Mouse (Mus musculus) limb, embryonic 10.5 days (tissue): ENCODE data around the gene Scoc. TPM values are rescaled to one million over a fixed set of nuclear protein-coding genes. Genes with fewer than 3 reads are reported as not detected.

Experiments
- DNase-seq: peaks from one replicate; pipeline ENCODE4 v3.0.0-alpha.2; 2017; ENCODE audit warnings: low spot score
- H3K27ac ChIP-seq: fragments of 300-500 bp; sonication (generic); 2 replicates; pipeline ENCODE4 v1.5.1; 2016; ENCODE audit warnings: mild to moderate bottlenecking
- H3K27me3 ChIP-seq: fragments of 300-500 bp; sonication (generic); 2 replicates; pipeline ENCODE4 v1.6.1; 2016; ENCODE audit warnings: low read depth, mild to moderate bottlenecking; ENCODE audit not compliant: poor library complexity, severe bottlenecking
- H3K36me3 ChIP-seq: fragments of 300-500 bp; sonication (generic); 2 replicates; pipeline ENCODE4 v1.6.1; 2016; ENCODE audit warnings: mild to moderate bottlenecking, moderate library complexity
- H3K4me1 ChIP-seq: fragments of 300-500 bp; sonication (generic); 2 replicates; pipeline ENCODE4 v1.6.1; 2016
- H3K4me3 ChIP-seq: fragments of 300-500 bp; sonication (generic); 2 replicates; pipeline ENCODE4 v1.5.1; 2016; ENCODE audit warnings: mild to moderate bottlenecking, moderate library complexity
- H3K9me3 ChIP-seq: fragments of 300-500 bp; sonication (generic); replicated peaks from 2 replicates; pipeline ENCODE4 v1.6.1; 2016; ENCODE audit warnings: mild to moderate bottlenecking
- WGBS: fragments of 180-500 bp; shearing (Covaris S2); methylation state at CpG from one replicate; pipeline ENCODE4 v1.1.7; 2016; 5-methylcytosine and 5-hydroxymethylcytosine counted together
- polyA plus RNA-seq: library from polyadenylated mRNA; unstranded; fragments of >200 nt; fragmentation: Nextera tagmentation; extraction: Ambion mirVana; gene quantifications from 2 replicates; pipeline ENCODE4 v1.2.1, GENCODE M21; 2016

Scoc gene
- polyA plus RNA-seq, 1 experiment from 2014 or later, result 97.0 TPM

- Histone ChIP-seq H3K27me3 (no peaks in the 10 kb centered on the region), H3K4me1 (no peaks in the 10 kb centered on the region), H3K36me3 (no peaks in the 10 kb centered on the region), H3K27ac (no peak overlapping the region), H3K9me3 (no peaks in the 10 kb centered on the region), H3K4me3 (no peak overlapping the region)
- no peak for DNase-seq
- 92% methylated on average over 6 of the region's 6 CpGs for WGBS
Observed at GRCm38 (mm10) chr8:83425202-83425601, 33.0 kb downstream of the Scoc start.

- Histone ChIP-seq H3K4me3 (no peak overlapping the region), H3K36me3 (no peaks in the 10 kb centered on the region), H3K4me1 (no peaks in the 10 kb centered on the region), H3K27ac (no peak overlapping the region), H3K27me3 (no peaks in the 10 kb centered on the region), H3K9me3 (no peaks in the 10 kb centered on the region)
- no peak for DNase-seq
- WGBS, result 76% methylated on average over 13 of the region's 13 CpGs
Observed at GRCm38 (mm10) chr8:83423032-83423825, 35.0 kb downstream of the Scoc start.

GRCm38 (mm10) chr8:83421354-83421753 is 36.8 kb downstream of the Scoc start:
- Histone ChIP-seq H3K27ac (no peak overlapping the region), H3K9me3 (no peaks in the 10 kb centered on the region), H3K4me3 (no peak overlapping the region), H3K36me3 (no peaks in the 10 kb centered on the region), H3K4me1 (no peaks in the 10 kb centered on the region), H3K27me3 (no peaks in the 10 kb centered on the region)
- no peak for DNase-seq
- 96% methylated on average over 1 of the region's 1 CpGs for WGBS

DNA sequence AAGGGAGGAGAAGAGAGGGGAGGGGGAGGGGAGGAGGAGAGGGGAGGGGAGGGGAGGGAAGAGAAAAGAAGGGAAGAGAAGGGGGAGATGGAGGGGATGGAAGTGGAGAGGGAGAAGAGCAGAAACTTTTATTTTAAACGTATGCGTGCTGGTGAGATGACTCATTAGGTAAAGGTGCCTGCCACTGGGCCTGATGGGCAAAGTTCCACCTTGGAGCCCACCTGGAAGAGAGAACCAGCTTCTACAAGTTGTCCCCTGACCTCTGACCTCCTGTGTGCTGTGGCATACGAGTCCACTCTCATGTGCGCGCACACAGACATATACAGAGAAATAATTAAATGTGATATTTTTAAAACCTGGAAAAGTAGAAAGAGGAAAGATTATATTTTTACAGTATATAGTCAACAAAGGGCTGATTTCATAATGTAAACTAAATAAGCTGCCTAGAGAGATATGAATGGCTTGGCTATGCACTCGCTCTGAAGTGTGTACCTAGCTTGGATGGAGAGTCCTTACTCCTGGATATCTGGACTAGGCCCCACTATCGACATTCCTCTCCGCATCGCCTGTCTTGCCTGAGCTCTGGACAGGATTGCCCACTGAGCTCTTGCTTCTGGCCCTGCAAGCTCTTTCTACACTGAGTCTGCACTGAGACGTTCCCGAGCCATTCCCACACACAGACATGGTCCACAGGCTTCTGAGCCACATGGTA is 39.2 kb downstream of the Scoc start:
- Histone ChIP-seq H3K36me3 (no peaks in the 10 kb centered on the region), H3K4me1 (no peaks in the 10 kb centered on the region), H3K27me3 (no peaks in the 10 kb centered on the region), H3K9me3 (no peaks in the 10 kb centered on the region), H3K4me3 (no peak overlapping the region), H3K27ac (no peak overlapping the region)
- DNase-seq, result no peak
- WGBS, result 91% methylated on average over 11 of the region's 11 CpGs

- H3K4me3 ChIP-seq, result no peak overlapping the region
- 85% methylated on average over 6 of the region's 6 CpGs for WGBS
- no peaks in the 10 kb centered on the region for H3K36me3 ChIP-seq
- no peak overlapping the region for H3K27ac ChIP-seq
- DNase-seq, result no peak
- no peaks in the 10 kb centered on the region for H3K4me1 ChIP-seq
- H3K9me3 ChIP-seq, result no peaks in the 10 kb centered on the region
- no peaks in the 10 kb centered on the region for H3K27me3 ChIP-seq
Observed at GRCm38 (mm10) chr8:83417970-83418369, 40.2 kb downstream of the Scoc start.

- WGBS, result 95% methylated on average over 15 of the region's 15 CpGs
- DNase-seq, result peak; percentile 19
- Histone ChIP-seq H3K27ac (no peak overlapping the region), H3K9me3 (no peaks in the 10 kb centered on the region), H3K27me3 (no peaks in the 10 kb centered on the region), H3K36me3 (no peaks in the 10 kb centered on the region), H3K4me1 (no peaks in the 10 kb centered on the region), H3K4me3 (no peak overlapping the region)
Observed at GRCm38 (mm10) chr8:83416878-83417277, 41.3 kb downstream of the Scoc start.

DNA sequence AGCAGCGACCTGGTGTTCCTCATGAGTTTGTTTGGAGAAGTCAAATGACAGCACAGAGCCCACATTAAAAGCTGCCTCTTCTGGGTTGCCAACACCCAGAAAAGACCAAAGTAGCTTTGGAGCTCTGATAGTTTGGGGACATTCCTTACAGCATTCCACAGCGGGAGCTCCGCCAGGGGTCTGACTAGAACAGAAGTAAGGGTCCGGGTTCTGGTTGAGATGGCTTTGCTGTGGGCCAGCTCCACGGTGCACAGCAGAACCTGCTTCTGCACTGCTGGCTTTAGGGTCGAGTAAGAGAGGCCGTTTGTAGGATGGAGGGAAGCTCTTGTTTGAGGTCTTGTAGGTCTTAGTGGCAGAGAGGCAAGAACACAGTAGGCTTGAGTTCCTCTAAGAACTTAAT is 49.7 kb downstream of the Scoc start:
- Histone ChIP-seq H3K4me1 (peaks cover 14% of the 10 kb centered on the region), H3K36me3 (no peaks in the 10 kb centered on the region), H3K9me3 (no peaks in the 10 kb centered on the region), H3K27ac (no peak overlapping the region; the same call in 1 of the 2 replicates), H3K4me3 (no peak overlapping the region), H3K27me3 (no peaks in the 10 kb centered on the region)
- DNase-seq, result no peak
- WGBS, result 79% methylated on average over 7 of the region's 7 CpGs

- no peaks in the 10 kb centered on the region for H3K27me3 ChIP-seq
- H3K36me3 ChIP-seq, result no peaks in the 10 kb centered on the region
- no peaks in the 10 kb centered on the region for H3K9me3 ChIP-seq
- 38% methylated on average over 6 of the region's 6 CpGs for WGBS
- peaks cover 14% of the 10 kb centered on the region for H3K4me1 ChIP-seq
- no peak for DNase-seq
- H3K4me3 ChIP-seq, result no peak overlapping the region
- no peak overlapping the region for H3K27ac ChIP-seq
Observed at GRCm38 (mm10) chr8:83406836-83407235, 51.4 kb downstream of the Scoc start.

DNA sequence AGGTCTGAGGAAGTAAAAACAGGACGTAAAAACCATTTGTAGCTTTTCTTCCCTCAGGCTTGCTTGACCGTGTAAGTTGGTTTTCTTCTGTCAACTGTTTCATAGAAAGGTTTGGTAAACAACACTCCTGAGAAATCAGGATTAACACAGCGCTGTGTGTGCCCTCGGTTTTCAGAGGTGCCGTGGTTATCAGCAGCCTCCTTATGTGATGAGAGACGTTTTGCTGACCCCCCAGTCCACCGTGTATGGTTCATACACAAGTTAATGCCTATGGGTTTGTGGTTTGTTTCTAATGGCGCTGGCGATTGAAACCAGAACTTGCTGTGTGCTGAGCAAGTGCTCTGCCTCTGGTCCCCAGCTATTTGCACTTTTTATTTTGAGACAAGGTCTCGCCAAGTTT is 52.6 kb downstream of the Scoc start:
- H3K36me3 ChIP-seq, result no peaks in the 10 kb centered on the region
- DNase-seq, result no peak
- no peak overlapping the region for H3K27ac ChIP-seq
- H3K4me1 ChIP-seq, result peaks cover 14% of the 10 kb centered on the region
- no peak overlapping the region for H3K4me3 ChIP-seq
- no peaks in the 10 kb centered on the region for H3K9me3 ChIP-seq
- H3K27me3 ChIP-seq, result no peaks in the 10 kb centered on the region
- WGBS, result 83% methylated on average over 10 of the region's 10 CpGs

DNA sequence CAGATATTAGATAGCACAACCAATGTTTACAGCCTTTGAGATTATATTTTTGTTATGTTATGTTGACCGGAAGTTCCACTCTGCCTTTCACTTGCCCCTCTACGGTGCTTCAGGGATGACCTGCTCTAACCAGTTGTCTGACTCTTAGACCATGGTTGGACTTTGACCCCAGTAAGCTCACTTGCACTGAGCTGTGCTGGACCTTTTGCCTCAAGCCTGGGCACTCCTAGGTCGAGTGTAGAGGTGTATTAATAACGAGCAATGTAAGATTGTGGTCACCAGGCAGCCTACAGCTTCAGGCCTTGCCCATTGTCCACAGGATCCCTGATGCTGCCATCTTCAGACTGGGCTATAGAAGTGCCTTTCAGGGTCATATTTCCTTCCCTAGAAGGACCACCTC is 60.5 kb downstream of the Scoc start:
- no peak overlapping the region for H3K27ac ChIP-seq
- no peak for DNase-seq
- no peaks in the 10 kb centered on the region for H3K4me1 ChIP-seq
- H3K27me3 ChIP-seq, result no peaks in the 10 kb centered on the region
- no peak overlapping the region for H3K4me3 ChIP-seq
- 82% methylated on average over 4 of the region's 4 CpGs for WGBS
- no peaks in the 10 kb centered on the region for H3K36me3 ChIP-seq
- H3K9me3 ChIP-seq, result no peaks in the 10 kb centered on the region

- DNase-seq, result no peak
- no peak overlapping the region for H3K27ac ChIP-seq
- no peak overlapping the region for H3K4me3 ChIP-seq
- 90% methylated on average over 6 of the region's 6 CpGs for WGBS
- no peaks in the 10 kb centered on the region for H3K27me3 ChIP-seq
- H3K36me3 ChIP-seq, result no peaks in the 10 kb centered on the region
- H3K9me3 ChIP-seq, result no peaks in the 10 kb centered on the region
- no peaks in the 10 kb centered on the region for H3K4me1 ChIP-seq
Observed at GRCm38 (mm10) chr8:83396680-83397079, 61.5 kb downstream of the Scoc start.

DNA sequence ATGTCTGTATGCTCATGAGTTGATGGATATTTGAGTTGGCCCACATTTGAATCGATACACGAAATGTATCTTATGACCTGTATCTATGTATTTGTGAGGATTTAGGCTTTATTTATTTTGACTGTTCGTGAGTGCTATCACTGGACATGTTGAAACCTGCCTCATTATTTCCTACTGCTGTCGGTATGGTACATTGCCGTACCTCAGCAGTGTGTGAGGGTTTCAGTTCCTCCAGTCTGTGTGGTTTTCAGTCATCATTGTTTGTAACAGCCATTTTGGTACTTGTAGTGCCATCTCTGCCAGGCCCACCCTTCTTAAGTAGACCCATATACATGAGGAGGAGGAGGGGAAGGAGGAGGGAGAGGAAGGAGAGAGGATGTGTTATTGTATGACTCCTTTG is 63.9 kb downstream of the Scoc start:
- Histone ChIP-seq H3K4me3 (no peak overlapping the region), H3K36me3 (no peaks in the 10 kb centered on the region), H3K27ac (no peak overlapping the region), H3K9me3 (no peaks in the 10 kb centered on the region), H3K27me3 (peaks cover 18% of the 10 kb centered on the region), H3K4me1 (peaks cover 10% of the 10 kb centered on the region)
- DNase-seq, result no peak
- WGBS, result 93% methylated on average over 5 of the region's 5 CpGs

- H3K27ac ChIP-seq, result no peak overlapping the region
- no peak for DNase-seq
- WGBS, result 65% methylated on average over 1 of the region's 1 CpGs
- peaks cover 11% of the 10 kb centered on the region for H3K4me1 ChIP-seq
- no peak overlapping the region for H3K4me3 ChIP-seq
- H3K9me3 ChIP-seq, result no peaks in the 10 kb centered on the region
- no peaks in the 10 kb centered on the region for H3K36me3 ChIP-seq
- H3K27me3 ChIP-seq, result peaks cover 32% of the 10 kb centered on the region
Observed at GRCm38 (mm10) chr8:83392521-83392920, 65.7 kb downstream of the Scoc start.
